Mouse (Mus musculus): ENCODE data around the gene Abca5. TPM values are rescaled to one million over a fixed set of nuclear protein-coding genes. Genes with fewer than 3 reads are reported as not detected.
A peak's percentile ranks its signal among the peaks of the same experiment; 100 is the strongest.

Gene Abca5
- total and polyA plus RNA-seq, 2 experiments from 2014 or later = 8.3 to 23.9 TPM

DNA sequence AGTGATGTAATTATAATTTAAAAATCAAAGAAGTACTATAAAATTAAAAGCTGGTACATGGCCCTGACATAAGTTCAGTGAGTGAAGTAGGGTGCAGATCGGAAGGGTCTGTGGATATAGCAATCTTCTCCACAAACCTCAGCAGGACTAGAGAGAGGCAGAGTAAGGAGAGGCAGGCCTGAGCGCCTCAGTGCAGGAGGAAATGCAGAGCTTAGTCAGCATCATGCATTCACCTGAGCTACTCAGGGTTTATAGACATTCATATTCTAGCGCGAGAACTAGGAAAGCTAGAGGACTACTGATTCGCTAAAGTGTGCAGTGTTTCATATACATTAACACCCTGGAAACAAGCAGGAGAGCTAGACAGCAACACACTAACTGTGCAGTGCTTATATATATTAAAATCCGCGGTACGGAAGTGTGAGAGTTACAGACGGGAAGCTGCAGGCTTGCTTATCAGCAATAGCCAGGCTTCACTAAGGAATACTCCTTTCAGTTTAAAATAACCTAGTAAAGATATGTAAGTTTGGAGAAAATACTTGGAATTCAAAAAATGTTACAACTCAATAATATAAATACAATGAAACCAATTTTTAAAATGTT is 53.2 kb downstream of the Abca5 start:
- no peak overlapping the region for H3K4me3 ChIP-seq (ENCODE audit: low read depth, low read length)
- H3K4me1 ChIP-seq (ENCODE audit: insufficient read depth) = no peaks in the 10 kb centered on the region
- H3K27me3 ChIP-seq (ENCODE audit: insufficient read depth, low read length) = no peaks in the 10 kb centered on the region
- H3K36me3 ChIP-seq (ENCODE audit: insufficient read depth) = peaks cover 7% of the 10 kb centered on the region
- no peaks in the 10 kb centered on the region for H3K9me3 ChIP-seq (ENCODE audit: low read length)
- 87% methylated on average over 9 of the region's 9 CpGs for WGBS
- no peak for ATAC-seq
- DNase-seq = no peak
- no peak overlapping the region for H3K9ac ChIP-seq
- no peak for TF ChIP-seq CTCF (IDR thresholded peaks at IDR 0.05; ENCODE audit: low read depth)
- no peak overlapping the region for H3K27ac ChIP-seq (ENCODE audit: low read depth, low read length)
- no peak overlapping the region for H3K4me2 ChIP-seq (ENCODE audit: low read depth)

- H3K4me2 ChIP-seq (ENCODE audit: low read depth) = no peak overlapping the region
Measured at GRCm38 (mm10) chr11:110274794-110275193, 62.7 kb downstream of the Abca5 start.

GRCm38 (mm10) chr11:110271745-110272144 is 65.8 kb downstream of the Abca5 start:
- DNase-seq = peak; percentile 90
- no peaks in the 10 kb centered on the region for H3K9me3 ChIP-seq (ENCODE audit: low read length)
- WGBS = under 1% methylated on average over 5 of the region's 5 CpGs

More at GRCm38 (mm10) chr11:110274794-110275193, 62.7 kb downstream of the Abca5 start:
- ATAC-seq (no peak), DNase-seq (no peak)
- TF ChIP-seq CTCF (IDR thresholded peaks at IDR 0.05; ENCODE audit: low read depth) = no peak
- H3K36me3 ChIP-seq (ENCODE audit: insufficient read depth) = peaks cover 5% of the 10 kb centered on the region
- H3K9me3 ChIP-seq (ENCODE audit: low read length) = no peaks in the 10 kb centered on the region
- H3K27me3 ChIP-seq (ENCODE audit: insufficient read depth, low read length) = no peaks in the 10 kb centered on the region
- H3K4me1 ChIP-seq (ENCODE audit: insufficient read depth) = no peaks in the 10 kb centered on the region
- H3K27ac ChIP-seq (ENCODE audit: low read depth, low read length) = no peak overlapping the region
- H3K9ac ChIP-seq = no peak overlapping the region
- 69% methylated on average over 3 of the region's 3 CpGs for WGBS
- H3K4me3 ChIP-seq (ENCODE audit: low read depth, low read length) = no peak overlapping the region

DNA sequence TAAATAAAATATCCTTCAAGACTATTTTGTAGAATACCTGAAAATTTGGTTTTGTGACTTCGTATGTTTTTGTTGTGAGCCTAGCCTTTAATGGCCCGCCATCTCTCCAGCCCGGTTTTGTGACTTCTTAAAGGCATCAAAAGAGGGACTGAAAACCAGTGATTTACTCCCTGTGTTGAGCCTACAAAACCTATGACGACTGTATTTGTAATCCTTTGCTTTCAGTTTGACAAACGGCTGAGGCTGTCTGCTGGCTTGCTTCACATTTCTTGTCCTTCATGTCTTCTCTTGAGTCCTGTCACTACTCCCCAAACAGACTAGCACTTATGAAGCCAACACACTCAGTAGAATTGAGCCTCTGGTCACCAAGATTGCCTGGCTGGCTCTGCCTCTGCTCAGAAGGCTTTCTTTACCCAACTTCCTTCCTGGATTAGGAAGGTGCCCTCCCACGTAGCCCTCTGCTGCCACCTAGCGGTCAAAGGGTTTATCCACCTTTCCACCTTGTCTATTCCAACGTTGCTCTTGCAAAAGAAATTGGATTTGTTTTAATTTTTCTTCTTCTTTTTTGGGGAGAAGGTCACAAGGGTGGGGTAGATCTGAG is 69.2 kb downstream of the Abca5 start:
- Histone ChIP-seq H3K27me3 (ENCODE audit: insufficient read depth, low read length) (no peaks in the 10 kb centered on the region), H3K27ac (ENCODE audit: low read depth, low read length) (no peak overlapping the region), H3K9ac (no peak overlapping the region), H3K4me2 (ENCODE audit: low read depth) (no peak overlapping the region), H3K4me3 (ENCODE audit: low read depth, low read length) (no peak overlapping the region), H3K9me3 (ENCODE audit: low read length) (no peaks in the 10 kb centered on the region), H3K4me1 (ENCODE audit: insufficient read depth) (no peaks in the 10 kb centered on the region), H3K36me3 (ENCODE audit: insufficient read depth) (no peaks in the 10 kb centered on the region)
- 37% methylated on average over 8 of the region's 8 CpGs for WGBS
- peak; percentile 98 for TF ChIP-seq CTCF (IDR thresholded peaks at IDR 0.05; ENCODE audit: low read depth)
- peak; percentile 94 for DNase-seq
- peak; percentile 77 for ATAC-seq

More at GRCm38 (mm10) chr11:110271745-110272144, 65.8 kb downstream of the Abca5 start:
- peak; percentile 88 for TF ChIP-seq CTCF (IDR thresholded peaks at IDR 0.05; ENCODE audit: low read depth)
- no peak overlapping the region for H3K4me3 ChIP-seq (ENCODE audit: low read depth, low read length)
- H3K9ac ChIP-seq = no peak overlapping the region
- H3K27me3 ChIP-seq (ENCODE audit: insufficient read depth, low read length) = no peaks in the 10 kb centered on the region
- H3K27ac ChIP-seq (ENCODE audit: low read depth, low read length) = no peak overlapping the region
- H3K4me1 ChIP-seq (ENCODE audit: insufficient read depth) = no peaks in the 10 kb centered on the region
- peak; percentile 80 for ATAC-seq
- peaks cover 5% of the 10 kb centered on the region for H3K36me3 ChIP-seq (ENCODE audit: insufficient read depth)
- H3K4me2 ChIP-seq (ENCODE audit: low read depth) = no peak overlapping the region

- Histone ChIP-seq H3K4me2 (ENCODE audit: low read depth) (no peak overlapping the region), H3K27ac (ENCODE audit: low read depth, low read length) (no peak overlapping the region), H3K36me3 (ENCODE audit: insufficient read depth) (no peaks in the 10 kb centered on the region), H3K4me1 (ENCODE audit: insufficient read depth) (no peaks in the 10 kb centered on the region), H3K4me3 (ENCODE audit: low read depth, low read length) (no peak overlapping the region), H3K27me3 (ENCODE audit: insufficient read depth, low read length) (no peaks in the 10 kb centered on the region), H3K9me3 (ENCODE audit: low read length) (no peaks in the 10 kb centered on the region), H3K9ac (no peak overlapping the region)
- no peak for TF ChIP-seq CTCF (IDR thresholded peaks at IDR 0.05; ENCODE audit: low read depth)
- ATAC-seq (no peak), DNase-seq (no peak)
- WGBS = 85% methylated on average over 6 of the region's 6 CpGs
Measured at GRCm38 (mm10) chr11:110267232-110267631, 70.3 kb downstream of the Abca5 start.

GRCm38 (mm10) chr11:110266757-110267156 is 70.8 kb downstream of the Abca5 start:
- TF ChIP-seq CTCF (IDR thresholded peaks at IDR 0.05; ENCODE audit: low read depth) = no peak
- Histone ChIP-seq H3K27me3 (ENCODE audit: insufficient read depth, low read length) (no peaks in the 10 kb centered on the region), H3K4me2 (ENCODE audit: low read depth) (no peak overlapping the region), H3K4me1 (ENCODE audit: insufficient read depth) (no peaks in the 10 kb centered on the region), H3K9me3 (ENCODE audit: low read length) (no peaks in the 10 kb centered on the region), H3K9ac (no peak overlapping the region), H3K27ac (ENCODE audit: low read depth, low read length) (no peak overlapping the region), H3K4me3 (ENCODE audit: low read depth, low read length) (no peak overlapping the region), H3K36me3 (ENCODE audit: insufficient read depth) (no peaks in the 10 kb centered on the region)
- DNase-seq (peak; percentile 74), ATAC-seq (peak; percentile 77)
- 40% methylated on average over 11 of the region's 11 CpGs for WGBS

- Histone ChIP-seq H3K4me2 (ENCODE audit: low read depth) (no peak overlapping the region), H3K9ac (no peak overlapping the region), H3K36me3 (ENCODE audit: insufficient read depth) (no peaks in the 10 kb centered on the region), H3K4me3 (ENCODE audit: low read depth, low read length) (no peak overlapping the region), H3K27me3 (ENCODE audit: insufficient read depth, low read length) (no peaks in the 10 kb centered on the region), H3K27ac (ENCODE audit: low read depth, low read length) (no peak overlapping the region), H3K9me3 (ENCODE audit: low read length) (no peaks in the 10 kb centered on the region), H3K4me1 (ENCODE audit: insufficient read depth) (no peaks in the 10 kb centered on the region)
- WGBS = 71% methylated on average over 3 of the region's 3 CpGs
- TF ChIP-seq CTCF (IDR thresholded peaks at IDR 0.05; ENCODE audit: low read depth) = no peak
- ATAC-seq (no peak), DNase-seq (no peak)
Measured at GRCm38 (mm10) chr11:110261867-110262266, 75.6 kb downstream of the Abca5 start.
